Mouse (Mus musculus): ENCODE data around the gene Lrrc1.

Lrrc1 gene

DNA sequence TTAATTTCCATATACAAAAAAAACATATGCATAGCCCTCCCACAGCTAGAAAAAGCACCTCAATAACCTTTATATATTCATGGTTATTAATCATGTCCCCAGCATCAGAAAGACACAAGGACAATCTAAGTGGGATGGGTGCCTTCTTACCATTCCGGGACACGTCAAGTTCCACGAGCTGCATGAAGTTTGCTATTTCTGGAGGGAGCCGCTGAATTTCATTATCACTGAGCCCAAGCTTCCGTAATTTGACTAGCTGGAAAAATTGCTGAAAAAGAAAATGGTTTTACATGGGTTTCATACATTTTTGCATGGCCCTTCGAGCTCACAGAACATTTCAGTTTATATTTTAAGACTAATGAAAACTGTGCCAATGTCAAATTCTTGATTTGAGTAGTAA is 45.6 kb downstream of the Lrrc1 start:
- no peak for DNase-seq

DNA sequence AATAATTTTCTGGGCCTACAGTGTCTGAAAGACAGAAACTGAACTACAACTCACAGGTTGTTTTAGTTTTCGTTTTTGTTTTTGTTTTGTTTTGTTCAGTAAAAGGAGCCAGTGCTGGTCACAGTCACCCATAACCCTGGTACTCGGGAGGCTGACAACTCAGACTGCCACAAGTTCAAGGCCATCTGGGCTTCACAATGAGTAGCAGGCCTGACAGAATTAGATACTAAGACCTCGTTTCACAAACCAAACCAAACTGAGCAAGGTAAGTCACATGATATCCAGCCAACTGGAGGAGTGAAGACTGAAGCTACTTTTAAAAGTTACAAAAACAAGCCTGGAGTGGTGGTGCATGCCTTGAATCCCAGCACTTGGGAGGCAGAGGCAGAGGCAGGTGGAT is 46.3 kb downstream of the Lrrc1 start:
- DNase-seq, result no peak

DNA sequence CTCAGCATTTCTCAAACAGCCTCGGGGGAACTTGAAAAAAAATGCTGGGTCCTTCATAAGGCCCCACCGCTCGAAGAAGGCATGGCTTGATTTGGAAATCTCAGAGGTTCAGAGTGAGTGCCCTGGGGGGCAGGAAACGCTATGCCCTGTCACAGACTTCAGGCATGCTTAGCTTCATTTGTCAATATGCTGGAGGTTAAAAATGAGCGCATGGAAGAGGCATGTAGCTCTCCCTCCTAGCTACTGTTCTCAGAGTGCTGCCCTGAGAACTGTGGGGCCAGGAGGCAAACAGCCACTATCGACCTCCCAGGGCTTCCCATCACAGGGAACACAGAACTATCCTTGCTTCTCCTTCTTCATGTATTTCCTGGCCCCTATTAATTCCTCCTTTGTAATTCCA is 47.5 kb downstream of the Lrrc1 start:
- DNase-seq, result no peak

DNA sequence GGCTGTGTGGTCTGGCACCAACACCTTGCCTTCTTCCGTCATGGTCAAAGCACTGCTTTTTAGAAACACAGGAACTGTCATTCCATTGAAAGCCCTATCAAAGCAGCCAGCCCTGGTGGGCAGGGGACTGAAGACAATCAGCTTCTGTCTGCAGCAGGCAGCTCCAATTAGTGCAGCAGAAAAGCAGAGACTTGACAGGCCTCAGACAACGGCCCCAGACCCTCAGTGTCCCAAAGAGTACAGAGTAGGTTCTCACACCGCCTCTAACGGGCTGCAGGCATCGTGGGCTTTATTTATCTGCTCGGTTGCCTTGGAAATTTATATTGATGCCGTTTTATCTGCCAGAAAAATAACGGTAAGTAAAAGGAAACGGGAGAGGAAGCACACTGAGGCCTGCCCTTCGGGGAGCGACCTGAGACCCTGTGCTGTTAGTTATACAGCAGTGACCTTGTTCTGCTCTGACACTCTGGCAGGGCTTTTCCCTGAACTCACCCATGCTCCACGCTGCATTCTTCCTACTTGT is 48.1 kb downstream of the Lrrc1 start:
- DNase-seq, result no peak

DNA sequence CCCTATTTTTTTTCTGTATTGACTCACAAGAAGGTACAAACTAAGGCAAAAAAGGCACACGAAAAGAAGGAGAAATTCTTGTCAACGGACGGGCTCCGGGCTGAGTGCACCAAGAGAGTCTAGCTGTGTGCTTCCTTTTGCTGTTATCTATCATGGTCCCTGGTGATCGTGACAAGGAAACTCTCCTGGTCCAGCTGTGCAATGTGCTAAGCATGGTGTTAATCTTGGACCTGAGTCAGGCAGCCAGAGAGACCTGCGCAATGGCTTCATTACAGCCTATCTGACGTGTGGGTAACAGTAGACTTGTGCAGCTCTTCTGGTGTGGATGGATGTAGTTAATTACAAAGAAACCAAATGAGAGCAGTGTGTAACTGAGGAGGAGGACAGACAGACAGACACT is 50.4 kb downstream of the Lrrc1 start:
- no peak for DNase-seq

DNA sequence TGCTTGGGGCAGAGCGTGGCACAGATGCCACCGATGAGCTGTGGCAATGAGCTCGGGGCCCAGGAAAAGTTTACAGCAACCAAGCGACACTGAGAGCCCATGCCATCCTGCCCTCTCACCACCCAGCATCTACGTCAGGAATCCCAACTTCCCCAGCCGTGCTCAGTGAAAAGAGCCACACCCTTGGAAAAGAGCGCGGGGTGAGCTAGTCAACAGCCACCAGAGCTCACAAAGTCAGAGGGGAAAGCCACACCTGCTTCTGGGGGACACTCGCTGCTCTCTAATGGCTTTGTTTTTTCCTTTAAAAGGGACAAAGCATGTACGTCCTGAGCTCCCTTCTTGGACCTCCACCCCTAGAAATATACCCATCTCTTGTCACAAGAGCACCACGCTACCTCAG is 56.1 kb downstream of the Lrrc1 start:
- no peak for DNase-seq

DNA sequence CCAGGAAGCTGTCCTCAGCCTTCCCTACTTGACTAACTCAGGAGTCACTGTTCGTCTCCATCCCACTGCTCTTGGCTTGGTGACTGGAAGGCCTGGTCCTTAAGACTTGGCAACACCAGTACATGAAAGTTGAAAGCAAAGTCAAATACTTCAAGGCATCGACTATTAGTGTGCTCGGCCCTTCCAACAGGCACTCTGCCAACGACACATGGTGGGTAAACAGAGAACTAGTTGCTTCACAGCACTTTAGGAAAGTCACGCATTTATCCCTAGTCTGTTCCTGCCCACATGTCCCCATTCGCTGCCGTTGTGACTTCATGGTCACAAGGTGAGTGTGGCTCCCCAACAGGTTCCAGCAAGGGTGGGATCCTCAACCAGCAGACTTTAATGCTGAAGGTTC is 57.2 kb downstream of the Lrrc1 start:
- no peak for DNase-seq

DNA sequence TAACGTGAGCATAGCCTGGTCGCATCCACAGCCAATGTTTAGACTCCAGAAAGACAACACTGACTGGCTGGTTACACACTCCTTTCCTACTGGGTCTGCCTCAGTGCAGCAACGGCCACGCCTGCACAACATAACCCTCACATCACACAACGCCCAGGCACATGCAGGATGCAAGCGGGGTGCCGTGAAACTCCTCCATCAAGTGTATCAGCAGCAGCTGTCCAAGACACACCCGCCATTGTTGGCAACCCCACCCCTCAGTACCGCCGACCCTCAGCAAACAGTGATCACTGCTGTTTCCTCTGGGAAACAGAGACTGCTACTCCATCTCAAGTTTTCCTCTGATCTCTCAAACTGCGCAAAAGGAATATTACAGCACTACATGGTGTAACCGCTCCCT is 58.8 kb downstream of the Lrrc1 start:
- DNase-seq, result no peak

DNA sequence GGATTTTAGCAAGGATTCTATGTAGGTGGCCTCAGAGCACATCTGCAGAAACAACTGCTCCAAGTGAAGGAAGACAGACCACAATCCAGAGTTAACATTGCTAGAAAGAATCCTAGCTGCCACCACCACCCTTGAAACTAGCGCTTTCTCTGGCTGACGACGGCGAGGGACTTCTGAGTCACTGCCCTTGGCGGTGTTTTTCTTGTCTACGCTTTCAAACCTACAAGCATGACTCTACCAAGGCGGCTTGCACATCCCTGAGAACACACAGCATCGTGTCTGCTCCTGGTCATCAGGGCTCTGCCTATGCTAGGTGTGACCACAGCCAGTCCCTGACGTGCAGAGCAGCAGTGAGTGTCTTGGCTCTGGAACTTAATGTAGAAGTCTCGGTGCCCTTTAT is 59.9 kb downstream of the Lrrc1 start:
- DNase-seq, result no peak

DNA sequence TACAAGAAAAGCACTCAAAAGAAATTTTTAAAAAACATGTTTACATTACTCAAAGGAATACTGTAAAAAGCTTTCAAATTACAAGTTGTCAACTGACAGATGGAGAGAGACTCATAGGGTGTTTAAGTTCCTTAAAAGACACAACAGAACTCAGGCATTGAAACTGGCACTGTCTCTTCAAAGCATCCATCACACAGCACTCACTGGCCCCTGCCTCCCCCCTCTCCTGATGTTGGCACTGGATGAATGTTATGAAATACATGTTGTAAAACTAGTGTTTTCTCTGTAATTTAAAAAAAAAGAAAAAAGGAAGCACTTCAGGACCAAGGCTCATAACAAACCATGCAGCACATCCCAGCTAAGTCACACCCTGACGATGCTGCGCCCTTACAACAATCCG is 61.1 kb downstream of the Lrrc1 start:
- DNase-seq, result no peak

DNA sequence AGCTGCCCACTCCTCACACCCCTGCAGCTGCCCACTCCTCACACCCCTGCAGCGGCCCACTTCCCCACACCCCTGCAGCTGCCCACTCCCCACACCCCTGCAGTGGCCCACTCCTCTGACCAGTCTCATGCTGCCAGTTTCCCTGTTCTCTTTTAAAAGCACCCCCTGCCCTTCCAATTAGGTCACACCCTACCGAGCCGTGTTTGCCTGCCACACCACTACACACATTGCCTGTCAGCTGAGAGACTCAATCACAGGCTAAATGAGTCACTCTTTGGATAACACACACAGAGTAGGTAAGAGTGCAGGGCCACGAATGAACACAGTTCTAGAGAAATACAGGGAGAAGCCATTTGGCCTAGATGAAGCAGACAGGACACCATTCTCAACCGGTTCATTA is 62.4 kb downstream of the Lrrc1 start:
- no peak for DNase-seq

DNA sequence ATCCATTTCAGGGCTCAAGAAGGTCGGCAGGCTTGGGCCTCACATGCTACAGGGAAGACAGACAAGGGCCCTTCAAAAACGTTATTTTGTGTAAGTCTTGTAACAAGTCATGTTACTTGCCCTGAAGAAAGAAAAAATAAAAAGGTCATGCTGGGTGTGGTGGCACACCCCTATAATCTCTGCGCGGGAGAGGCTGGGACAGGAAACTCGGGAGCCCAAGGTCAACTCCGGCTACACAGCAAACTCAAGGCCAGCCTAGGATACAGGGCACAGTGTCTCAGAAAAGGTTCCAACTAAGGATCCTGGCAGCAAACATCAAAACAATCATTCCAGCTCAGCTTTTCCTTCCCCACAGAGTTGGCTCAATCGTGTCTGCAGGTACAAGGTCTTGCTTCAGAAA is 63.3 kb downstream of the Lrrc1 start:
- DNase-seq, result no peak

DNA sequence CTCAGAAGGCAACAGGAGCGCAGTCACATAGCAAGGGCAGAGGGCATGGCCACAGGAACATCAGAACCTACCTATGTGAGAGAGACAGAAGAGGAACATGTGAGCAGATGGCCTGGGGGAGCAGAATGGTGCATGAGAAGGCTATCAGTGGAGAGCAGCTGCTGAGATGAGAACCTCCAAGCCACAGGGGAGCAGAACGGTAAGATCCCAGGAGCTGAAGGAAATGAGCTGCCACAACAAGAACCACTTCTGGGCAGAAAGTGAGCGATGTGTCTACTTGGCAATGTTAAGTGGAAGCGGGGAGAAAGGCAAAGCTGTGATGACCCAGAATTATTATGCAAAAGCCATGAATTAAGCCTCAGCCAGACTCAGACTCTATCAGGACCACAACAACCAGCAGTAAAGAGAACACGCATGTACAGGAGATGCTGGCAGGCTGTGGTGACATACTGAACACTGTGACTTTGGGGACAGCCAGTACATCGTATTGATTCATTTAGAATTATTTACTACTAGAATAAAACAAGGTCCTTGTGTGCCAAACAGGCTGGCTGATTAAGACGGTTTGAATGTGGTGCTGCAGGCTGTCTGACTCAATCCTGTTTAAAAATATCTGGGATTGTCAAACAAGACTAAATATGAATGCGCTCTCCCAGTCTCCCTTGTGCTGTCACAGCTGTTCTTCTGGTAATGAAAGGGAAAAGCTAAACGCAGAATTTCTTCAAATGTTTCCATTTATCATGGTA is 63.9 kb downstream of the Lrrc1 start:
- DNase-seq, result peak; percentile 47

DNA sequence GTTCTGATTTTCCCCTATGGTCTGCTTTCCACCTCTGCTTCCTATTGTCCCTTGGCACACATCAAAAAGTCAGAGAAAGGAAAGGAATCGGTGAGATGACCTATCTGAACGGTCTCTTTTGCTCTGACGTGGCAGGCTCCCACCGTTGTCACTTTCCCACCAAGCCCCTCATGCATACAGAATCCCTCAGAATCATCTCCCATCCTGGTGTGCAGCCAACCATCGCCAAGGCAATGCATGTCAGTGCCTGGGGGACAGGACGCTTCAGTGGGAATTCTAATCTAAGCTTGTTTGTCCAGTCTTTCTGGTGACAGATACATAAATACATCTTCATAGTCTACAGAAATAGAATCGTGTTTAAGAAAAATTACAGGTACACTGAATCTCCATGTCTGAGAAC is 64.7 kb downstream of the Lrrc1 start:
- DNase-seq, result no peak

DNA sequence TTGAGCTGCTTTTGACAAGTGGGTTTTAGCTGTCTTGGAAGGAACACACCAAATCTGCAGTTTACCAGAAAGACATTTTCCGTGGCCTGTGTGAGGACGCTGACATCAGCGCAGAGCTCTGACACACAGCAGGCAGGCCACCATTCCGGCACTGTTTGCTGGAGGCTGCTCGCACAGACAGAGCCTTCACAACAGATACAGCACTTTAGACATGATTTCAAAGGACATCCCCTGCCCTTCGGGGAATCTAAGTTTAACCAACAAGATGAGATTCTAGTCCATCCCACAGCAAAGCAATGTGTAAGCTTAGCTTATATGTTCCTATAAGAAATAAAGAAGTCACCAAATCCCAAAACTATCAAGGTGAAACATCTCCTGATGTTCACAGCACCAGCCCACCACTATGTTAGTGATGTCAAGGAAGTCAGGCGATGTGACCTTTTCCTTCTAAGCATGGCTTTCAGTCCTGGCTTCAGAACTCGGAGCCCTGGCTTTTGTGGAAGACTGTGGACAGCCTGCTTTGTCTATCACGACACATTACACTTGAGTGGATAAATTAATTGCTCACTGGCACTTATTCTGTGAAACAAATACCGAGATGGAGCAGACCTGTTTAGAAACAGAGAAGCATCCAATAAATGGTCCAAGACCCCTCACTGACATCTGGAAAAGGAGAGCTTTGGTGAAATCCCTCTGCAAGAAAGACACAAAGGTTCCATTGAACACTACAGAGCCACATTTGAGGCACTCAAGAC is 66.3 kb downstream of the Lrrc1 start:
- DNase-seq, result no peak

DNA sequence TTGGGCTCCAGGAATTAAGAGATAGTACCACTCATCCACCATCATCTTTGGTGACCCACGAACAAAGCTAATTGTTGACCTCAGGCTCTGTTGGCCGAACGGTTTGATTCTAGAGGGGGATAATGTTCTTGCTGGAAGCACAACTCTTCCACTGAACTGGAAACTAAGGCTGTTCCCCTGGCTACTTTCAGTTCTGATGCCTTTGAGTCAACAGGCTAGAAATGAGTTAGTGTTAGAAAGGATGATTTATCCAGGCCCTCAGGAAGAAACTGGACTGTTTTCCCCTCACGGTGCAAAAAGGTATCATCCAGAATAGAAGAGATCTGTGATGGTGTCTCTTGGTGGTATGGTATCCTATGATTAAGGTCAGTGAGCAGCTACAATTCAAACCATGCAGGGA is 70.1 kb downstream of the Lrrc1 start:
- no peak for DNase-seq

DNA sequence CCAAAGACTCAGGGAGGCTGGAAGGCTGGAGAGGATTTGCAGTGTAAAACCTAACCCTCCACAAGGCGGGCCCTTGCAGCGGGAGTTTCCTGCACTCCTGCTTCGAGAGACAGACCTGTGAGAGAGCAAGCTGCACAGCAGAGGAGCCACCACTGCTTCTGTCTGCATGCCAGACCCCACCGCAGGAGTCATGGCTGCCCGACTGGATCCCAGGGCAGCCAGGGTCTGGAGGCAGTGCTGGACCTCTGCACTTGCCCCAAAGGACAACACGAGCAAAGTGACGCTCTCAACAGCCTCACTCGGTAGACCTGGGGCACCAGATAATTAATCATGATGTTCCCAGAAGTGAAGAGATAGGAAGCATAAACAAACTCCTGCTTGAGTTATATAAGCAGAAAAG is 72.1 kb downstream of the Lrrc1 start:
- DNase-seq, result no peak

DNA sequence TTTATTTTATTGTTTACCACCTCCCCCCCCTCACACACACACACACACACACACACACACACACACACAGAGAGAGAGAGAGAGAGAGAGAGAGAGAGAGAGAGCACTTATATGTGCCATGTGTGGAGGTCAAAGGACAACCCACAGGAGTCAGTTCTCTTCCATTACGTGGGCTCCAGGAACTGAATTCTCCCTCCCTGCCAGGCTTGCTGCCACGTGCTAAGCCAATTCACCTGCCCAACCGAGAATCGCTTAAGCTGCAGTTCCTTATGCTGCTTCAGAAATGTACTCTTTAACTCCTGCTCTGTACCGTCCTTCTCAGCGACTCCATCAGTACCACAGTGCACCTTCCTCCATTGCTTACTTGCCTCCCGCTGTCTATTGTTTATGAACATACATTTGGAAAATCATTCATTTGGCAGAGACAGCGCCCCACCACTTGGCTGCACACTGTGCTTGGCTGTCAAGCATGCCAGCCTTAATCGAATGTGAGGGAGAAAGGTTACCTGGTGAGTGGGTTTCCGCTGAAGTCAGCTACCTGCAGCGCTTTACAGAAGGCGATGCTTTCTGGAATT is 72.9 kb downstream of the Lrrc1 start:
- no peak for DNase-seq

DNA sequence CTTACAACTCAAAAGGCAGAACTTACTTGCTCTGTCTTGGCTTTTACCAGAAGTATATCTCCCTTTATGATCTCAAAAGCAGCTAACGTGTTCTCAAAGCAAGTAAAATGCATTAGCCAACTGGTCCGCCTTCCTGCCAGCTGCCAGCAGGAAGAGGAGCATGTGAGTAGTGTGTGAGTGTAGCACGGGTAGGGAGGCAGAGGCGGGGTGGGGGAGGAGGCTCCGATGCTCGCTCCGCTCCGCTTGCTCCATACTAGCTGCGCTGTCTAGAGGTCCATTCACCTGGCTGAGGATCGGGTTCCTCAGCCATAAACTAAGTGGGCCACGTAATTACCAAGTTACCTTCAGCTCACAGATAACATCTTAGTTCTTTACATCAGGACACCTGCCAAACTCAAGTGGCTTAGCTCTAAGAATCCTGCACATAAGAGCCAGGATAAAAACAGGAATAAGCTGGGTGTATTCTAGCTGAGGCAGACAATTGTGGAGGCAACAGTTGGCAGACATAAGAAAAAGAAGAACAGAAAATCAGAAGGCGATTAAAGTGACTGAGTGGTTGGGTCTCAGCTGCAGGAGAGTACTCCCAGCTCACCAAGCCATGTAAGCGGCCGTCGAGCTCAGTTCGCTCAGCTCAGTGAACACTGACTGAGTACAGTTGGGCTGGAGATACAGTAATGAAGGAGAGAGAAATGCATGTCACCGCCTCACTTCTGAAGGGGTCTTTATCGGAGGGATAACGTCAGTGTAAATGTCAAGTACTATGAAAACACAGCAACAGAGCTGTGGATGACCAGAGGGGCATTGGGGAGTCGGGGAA is 74.7 kb downstream of the Lrrc1 start:
- DNase-seq, result peak; percentile 79

DNA sequence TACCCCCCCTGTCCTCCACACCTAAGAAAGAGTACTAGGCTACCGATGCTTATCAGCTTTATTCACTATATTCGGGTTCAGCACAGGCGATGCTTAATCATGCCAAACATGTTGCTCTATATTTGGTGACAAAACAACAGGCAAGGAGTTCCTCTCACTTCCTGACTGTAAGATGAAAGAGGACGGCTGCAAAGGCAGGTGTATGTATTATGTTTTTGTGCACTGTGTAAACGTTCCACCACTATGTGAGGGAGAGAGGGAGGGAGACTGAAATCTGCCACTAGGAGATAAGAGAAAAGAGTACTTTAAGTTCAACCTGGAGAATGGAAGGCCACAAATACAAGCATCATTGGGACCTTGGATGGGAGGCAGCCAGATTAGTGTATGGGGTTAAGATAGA is 77.7 kb downstream of the Lrrc1 start:
- DNase-seq, result no peak

DNA sequence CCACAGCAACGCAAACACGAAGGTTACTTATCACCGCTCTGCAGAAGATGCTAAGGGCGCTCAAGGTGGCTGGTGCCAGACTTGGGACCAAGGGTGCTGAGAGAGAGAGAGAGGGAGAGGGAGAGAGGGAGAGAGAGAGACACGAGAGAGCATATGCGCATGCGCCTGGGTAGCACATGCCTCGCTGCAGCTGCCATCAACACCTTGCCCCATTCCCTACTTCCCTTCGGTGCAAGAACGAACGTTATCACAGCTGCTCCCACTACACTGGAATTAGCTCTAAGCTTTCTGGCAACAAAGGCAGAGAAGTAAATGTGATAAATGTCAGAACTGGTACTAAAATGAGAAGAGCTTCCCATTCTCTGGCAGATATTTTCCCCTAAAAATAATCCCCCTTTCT is 79.3 kb downstream of the Lrrc1 start:
- DNase-seq, result no peak

DNA sequence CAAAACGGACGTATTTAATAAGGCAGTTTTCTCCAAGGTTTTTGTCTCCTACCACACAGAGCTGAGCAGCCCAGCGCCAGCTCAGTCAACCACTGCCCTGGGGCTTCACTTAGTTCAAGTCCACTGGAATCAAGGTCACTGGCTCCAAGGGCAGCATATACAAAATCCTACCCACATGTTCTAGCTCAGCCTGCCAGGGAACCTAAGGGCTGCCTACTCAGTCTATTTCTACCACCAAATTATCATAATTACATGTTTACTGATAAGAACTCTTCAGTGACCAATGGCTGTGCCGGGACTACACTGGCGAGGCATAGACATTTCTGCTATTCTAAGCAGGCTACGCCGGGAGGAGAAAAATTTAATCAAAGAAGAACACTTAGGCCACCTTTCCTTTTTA is 80.8 kb downstream of the Lrrc1 start:
- no peak for DNase-seq

DNA sequence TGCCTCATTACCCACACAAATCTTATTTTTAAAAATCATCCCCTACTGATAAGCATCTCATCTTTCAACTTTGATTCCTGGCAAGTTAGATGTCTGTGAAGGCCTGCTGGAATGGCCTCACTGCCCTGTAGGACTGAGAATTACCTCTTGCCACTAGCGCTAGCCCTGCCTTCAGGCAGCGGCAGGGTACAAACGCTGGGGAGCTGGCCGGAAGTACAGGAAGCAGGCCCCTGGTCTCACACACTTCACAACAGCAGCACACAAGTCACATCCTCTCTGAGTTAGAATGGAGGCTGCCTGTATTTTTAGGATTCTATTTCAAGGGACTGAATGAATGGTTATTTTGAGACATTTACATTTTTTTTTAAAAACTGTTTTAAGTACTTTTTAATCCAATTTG is 81.5 kb downstream of the Lrrc1 start:
- DNase-seq, result no peak

Data from right cerebral cortex, adult 18-20 months (tissue).